Mouse (Mus musculus) MEL (cell line): Measurements from ENCODE around the gene Ranbp3l. TPM values are rescaled to one million over a fixed set of nuclear protein-coding genes. Genes with fewer than 3 reads are reported as not detected.

Experiments used
- DNase-seq: peaks from one replicate; pipeline ENCODE4 v3.0.0; 2011; ENCODE audit warnings: low read depth, low spot score
- H3K27ac ChIP-seq: 2 replicates; pipeline ENCODE4 v1.5.1; 2012; ENCODE audit warnings: low read depth, mild to moderate bottlenecking, control low read depth, low read length, moderate library complexity; ENCODE audit not compliant: control insufficient read depth
- H3K27me3 ChIP-seq, 2 experiments: fragments of 150-350 bp in 1 of 2; sonication (generic) in 1 of 2; 2 replicates each; pipeline ENCODE4 v1.6.1; 2012; ENCODE audit warnings: low read length in 2 of 2, mild to moderate bottlenecking in 2 of 2, improper control_type of control experiment in 1 of 2, moderate library complexity in 1 of 2; ENCODE audit not compliant: insufficient read depth in 2 of 2, control insufficient read depth in 1 of 2
- H3K36me3 ChIP-seq, 2 experiments: 2 replicates each; pipeline ENCODE4 v1.6.1; 2012 to 2014; ENCODE audit warnings: low read length in 2 of 2, improper control_type of control experiment in 1 of 2, inconsistent platforms in 1 of 2, mild to moderate bottlenecking in 1 of 2; ENCODE audit not compliant: insufficient read depth in 2 of 2, control insufficient read depth in 1 of 2
- H3K4me1 ChIP-seq, 2 experiments: fragments of 150-350 bp in 1 of 2; sonication (generic) in 1 of 2; 2 replicates each; pipeline ENCODE4 v1.6.1; 2012; ENCODE audit warnings: low read length in 2 of 2, improper control_type of control experiment in 1 of 2, mild to moderate bottlenecking in 1 of 2; ENCODE audit not compliant: insufficient read depth in 2 of 2, control insufficient read depth in 1 of 2
- H3K4me3 ChIP-seq, 2 experiments: fragments of 150-350 bp in 1 of 2; sonication (generic) in 1 of 2; 2 replicates each; pipeline ENCODE4 v1.5.1; 2012; ENCODE audit warnings: low read depth in 2 of 2, low read length in 2 of 2, mild to moderate bottlenecking in 2 of 2, moderate library complexity in 2 of 2, control low read depth in 1 of 2, improper control_type of control experiment in 1 of 2; ENCODE audit not compliant: control insufficient read depth in 1 of 2, insufficient read depth in 1 of 2
- H3K79me2 ChIP-seq: 2 replicates; pipeline ENCODE4 v1.6.1; 2012; ENCODE audit warnings: mild to moderate bottlenecking, low read length, moderate library complexity; ENCODE audit not compliant: control insufficient read depth, poor library complexity, insufficient read depth
- H3K9ac ChIP-seq: 2 replicates; pipeline ENCODE4 v1.6.1; 2012; ENCODE audit warnings: low read depth, mild to moderate bottlenecking, control low read depth, low read length, moderate library complexity; ENCODE audit not compliant: control insufficient read depth, poor library complexity, severe bottlenecking
- H3K9me3 ChIP-seq: fragments of 150-350 bp; sonication (generic); replicated peaks from 2 replicates; pipeline ENCODE4 v1.6.1; 2012; ENCODE audit warnings: mild to moderate bottlenecking, low read length, improper control_type of control experiment, moderate library complexity; ENCODE audit not compliant: insufficient read depth
- BHLHE40 ChIP-seq: IDR thresholded peaks from 2 replicates; pipeline ENCODE4 v1.6.1; 2012; ENCODE audit warnings: low read depth, mild to moderate bottlenecking, inconsistent platforms, low read length, improper control_type of control experiment, borderline replicate concordance
- CHD1 ChIP-seq: IDR thresholded peaks from 2 replicates; pipeline ENCODE4 v1.6.1; 2012; ENCODE audit warnings: low read depth, mild to moderate bottlenecking, inconsistent platforms, low read length, improper control_type of control experiment
- CHD2 ChIP-seq: IDR thresholded peaks from 2 replicates; pipeline ENCODE4 v1.6.1; 2011; ENCODE audit warnings: low read length, improper control_type of control experiment
- CTCF ChIP-seq, 3 experiments: IDR thresholded peaks in 2 of 3; conservative IDR thresholded peaks in 1 of 3; 2 replicates each; pipeline ENCODE4 v1.5.1; 2011 to 2012; ENCODE audit warnings: low read length in 3 of 3, low read depth in 2 of 3, mild to moderate bottlenecking in 2 of 3, improper control_type of control experiment in 1 of 3, inconsistent platforms in 1 of 3, mixed read lengths in 1 of 3, moderate library complexity in 1 of 3; ENCODE audit not compliant: control insufficient read depth in 1 of 3, insufficient read depth in 1 of 3, poor library complexity in 1 of 3, severe bottlenecking in 1 of 3
- E2F4 ChIP-seq: IDR thresholded peaks from 2 replicates; pipeline ENCODE4 v1.6.1; 2011; ENCODE audit warnings: low read depth, low read length, improper control_type of control experiment, borderline replicate concordance
- ELF1 ChIP-seq: IDR thresholded peaks from 2 replicates; pipeline ENCODE4 v1.6.1; 2014; ENCODE audit warnings: low read depth, mild to moderate bottlenecking, inconsistent platforms, low read length, improper control_type of control experiment, moderate library complexity
- EP300 ChIP-seq, 2 experiments: IDR thresholded peaks; 2 replicates each; pipeline ENCODE4 v1.6.1; 2011; ENCODE audit warnings: improper control_type of control experiment in 2 of 2, low read length in 2 of 2, low read depth in 1 of 2, mild to moderate bottlenecking in 1 of 2
- GABPA ChIP-seq: IDR thresholded peaks from 2 replicates; pipeline ENCODE4 v1.6.1; 2012; ENCODE audit warnings: low read depth, mild to moderate bottlenecking, inconsistent platforms, low read length, improper control_type of control experiment, moderate library complexity
- HCFC1 ChIP-seq: IDR thresholded peaks from 2 replicates; pipeline ENCODE4 v1.6.1; 2012; ENCODE audit warnings: low read depth, mild to moderate bottlenecking, inconsistent platforms, low read length, improper control_type of control experiment, moderate library complexity
- JUND ChIP-seq: IDR thresholded peaks from 2 replicates; pipeline ENCODE4 v1.6.1; 2011; ENCODE audit warnings: low read depth, mild to moderate bottlenecking, improper control_type of control experiment, low read length
- KAT2A ChIP-seq: conservative IDR thresholded peaks from 2 replicates; pipeline ENCODE4 v1.6.1; 2012; ENCODE audit warnings: low read depth, low read length, improper control_type of control experiment, inconsistent platforms
- MAFK ChIP-seq: IDR thresholded peaks from 2 replicates; pipeline ENCODE4 v1.6.1; 2011; ENCODE audit warnings: low read depth, mild to moderate bottlenecking, low read length, improper control_type of control experiment, borderline replicate concordance
- MAX ChIP-seq: IDR thresholded peaks from 2 replicates; pipeline ENCODE4 v1.6.1; 2011; ENCODE audit warnings: low read length, improper control_type of control experiment
- MAZ ChIP-seq: IDR thresholded peaks from 2 replicates; pipeline ENCODE4 v1.6.1; 2012; ENCODE audit warnings: low read depth, mild to moderate bottlenecking, inconsistent platforms, low read length, improper control_type of control experiment
- MEF2A ChIP-seq: IDR thresholded peaks from 2 replicates; pipeline ENCODE4 v1.6.1; 2014; ENCODE audit warnings: low read depth, mild to moderate bottlenecking, inconsistent platforms, low read length, improper control_type of control experiment; ENCODE audit not compliant: poor library complexity, insufficient replicate concordance, severe bottlenecking; ENCODE audit errors: extremely low read depth
- MXI1 ChIP-seq: IDR thresholded peaks from 2 replicates; pipeline ENCODE4 v1.6.1; 2011; ENCODE audit warnings: mild to moderate bottlenecking, low read depth, low read length, improper control_type of control experiment
- MYB ChIP-seq: IDR thresholded peaks from 2 replicates; pipeline ENCODE4 v1.6.1; 2011; ENCODE audit warnings: mild to moderate bottlenecking, low read depth, low read length, improper control_type of control experiment
- MYC ChIP-seq: IDR thresholded peaks from 2 replicates; pipeline ENCODE4 v1.6.1; 2011; ENCODE audit warnings: low read depth, mild to moderate bottlenecking, low read length, improper control_type of control experiment, moderate library complexity
- NELFE ChIP-seq: IDR thresholded peaks from 2 replicates; pipeline ENCODE4 v1.6.1; 2011; ENCODE audit warnings: low read depth, low read length, improper control_type of control experiment
- NRF1 ChIP-seq: IDR thresholded peaks from 2 replicates; pipeline ENCODE4 v1.6.1; 2014; ENCODE audit warnings: low read depth, mild to moderate bottlenecking, inconsistent platforms, low read length, improper control_type of control experiment, moderate library complexity; ENCODE audit not compliant: poor library complexity, insufficient read depth, severe bottlenecking
- POLR2A ChIP-seq, 2 experiments: IDR thresholded peaks; 2 replicates each; pipeline ENCODE4 v1.6.1; 2011 to 2012; ENCODE audit warnings: low read length in 2 of 2, mild to moderate bottlenecking in 2 of 2, control low read depth in 1 of 2, improper control_type of control experiment in 1 of 2, low read depth in 1 of 2, moderate library complexity in 1 of 2; ENCODE audit not compliant: control insufficient read depth in 1 of 2, insufficient read depth in 1 of 2, poor library complexity in 1 of 2
- POLR2AphosphoS2 ChIP-seq: IDR thresholded peaks from 2 replicates; pipeline ENCODE4 v1.6.1; 2011; ENCODE audit warnings: low read length, improper control_type of control experiment
- POLR2AphosphoS5 ChIP-seq: IDR thresholded peaks from 2 replicates; pipeline ENCODE4 v1.6.1; 2012; ENCODE audit warnings: low read depth, borderline replicate concordance, mild to moderate bottlenecking, inconsistent platforms, low read length, moderate library complexity, mixed read lengths
- RAD21 ChIP-seq: IDR thresholded peaks from 2 replicates; pipeline ENCODE4 v1.6.1; 2011; ENCODE audit warnings: mild to moderate bottlenecking, low read depth, low read length, improper control_type of control experiment
- RCOR1 ChIP-seq: IDR thresholded peaks from 2 replicates; pipeline ENCODE4 v1.6.1; 2012; ENCODE audit warnings: low read depth, mild to moderate bottlenecking, inconsistent platforms, low read length, improper control_type of control experiment
- SIN3A ChIP-seq: IDR thresholded peaks from 2 replicates; pipeline ENCODE4 v1.6.1; 2012; ENCODE audit warnings: low read length, improper control_type of control experiment, inconsistent platforms
- SMC3 ChIP-seq: IDR thresholded peaks from 2 replicates; pipeline ENCODE4 v1.6.1; 2011; ENCODE audit warnings: low read depth, low read length, improper control_type of control experiment
- TAL1 ChIP-seq: IDR thresholded peaks from 2 replicates; pipeline ENCODE4 v1.6.1; 2012; ENCODE audit warnings: mild to moderate bottlenecking, inconsistent platforms, low read length, moderate library complexity, mixed read lengths
- TBP ChIP-seq: IDR thresholded peaks from 2 replicates; pipeline ENCODE4 v1.8.0; 2011; ENCODE audit warnings: low read depth, low read length, improper control_type of control experiment
- TCF12 ChIP-seq: IDR thresholded peaks from 2 replicates; pipeline ENCODE4 v1.6.1; 2014; ENCODE audit warnings: low read depth, mild to moderate bottlenecking, inconsistent platforms, low read length, improper control_type of control experiment, moderate library complexity
- UBTF ChIP-seq: IDR thresholded peaks from 2 replicates; pipeline ENCODE4 v1.6.1; 2012; ENCODE audit warnings: low read depth, mild to moderate bottlenecking, inconsistent platforms, low read length, improper control_type of control experiment, moderate library complexity, borderline replicate concordance; ENCODE audit not compliant: insufficient read depth
- USF1 ChIP-seq: IDR thresholded peaks from 2 replicates; pipeline ENCODE4 v1.6.1; 2014; ENCODE audit warnings: low read depth, mild to moderate bottlenecking, inconsistent platforms, low read length, improper control_type of control experiment, moderate library complexity
- USF2 ChIP-seq, 2 experiments: IDR thresholded peaks; 2 replicates each; pipeline ENCODE4 v1.6.1; 2011 to 2012; ENCODE audit warnings: improper control_type of control experiment in 2 of 2, low read length in 2 of 2, borderline replicate concordance in 1 of 2, inconsistent platforms in 1 of 2, low read depth in 1 of 2, mild to moderate bottlenecking in 1 of 2; ENCODE audit not compliant: insufficient read depth in 1 of 2
- ZC3H11A ChIP-seq: IDR thresholded peaks from 2 replicates; pipeline ENCODE4 v1.6.1; 2012; ENCODE audit warnings: low read depth, mild to moderate bottlenecking, inconsistent platforms, low read length, improper control_type of control experiment
- ZKSCAN1 ChIP-seq: IDR thresholded peaks from 2 replicates; pipeline ENCODE4 v1.6.1; 2012; ENCODE audit warnings: low read depth, mild to moderate bottlenecking, inconsistent platforms, low read length, improper control_type of control experiment, moderate library complexity
- ZMIZ1 ChIP-seq: IDR thresholded peaks from 2 replicates; pipeline ENCODE4 v1.6.1; 2012; ENCODE audit warnings: low read depth, mild to moderate bottlenecking, inconsistent platforms, low read length, improper control_type of control experiment, moderate library complexity
- ZNF384 ChIP-seq: IDR thresholded peaks from 2 replicates; pipeline ENCODE4 v1.6.1; 2012; ENCODE audit warnings: low read depth, mild to moderate bottlenecking, inconsistent platforms, low read length, improper control_type of control experiment
- polyA plus RNA-seq, 2 experiments: library from polyadenylated mRNA; stranded (reverse) in 1 of 2; unstranded in 1 of 2; fragments of >175 nt in 1 of 2; fragments of >200 nt in 1 of 2; gene quantifications; 2 replicates each; pipeline versions ENCODE4 v1.2.1 to v1.2.4; 2012; ENCODE audit warnings: low replicate concordance in 2 of 2, low read depth in 1 of 2; ENCODE audit not compliant: insufficient read length in 2 of 2, insufficient read depth in 1 of 2, missing spikeins in 1 of 2
- total RNA-seq: library from RNA; depleted of rRNA; stranded (reverse); fragments of 300-350 nt; gene quantifications from 2 replicates; pipeline ENCODE4 v1.2.3, GENCODE M21; 2012

The Ranbp3l gene
- total and polyA plus RNA-seq, 3 experiments: 0.06 TPM; not detected in 2

- peak overlapping the region; percentile 99 for H3K27ac ChIP-seq
- peak; percentile 55 for TF ChIP-seq HCFC1
- peak in 1 of 2 experiments; percentile 24; a peak in 1 of 4 replicates for TF ChIP-seq POLR2A (IDR thresholded peaks at IDR 0.05; ENCODE audit: control insufficient read depth in 1 of 2, insufficient read depth in 1 of 2, low read depth in 1 of 2, low read length in 2 of 2, poor library complexity in 1 of 2)
- no peak for TF ChIP-seq USF1
- TF ChIP-seq MAZ: 0 out of 2 replicates have a peak, but pooled peaks have one; percentile 65
- no peak for TF ChIP-seq NRF1
- peak; percentile 95 to 98 for TF ChIP-seq EP300 (IDR thresholded peaks at IDR 0.05; ENCODE audit: low read depth in 1 of 2, low read length in 2 of 2)
- TF ChIP-seq ZKSCAN1: no peak
- TF ChIP-seq ZC3H11A: no peak
- TF ChIP-seq TCF12: peak; percentile 96
- peak; percentile 45; the same call in 1 of the 2 replicates for TF ChIP-seq ZNF384
- TF ChIP-seq USF2 (IDR thresholded peaks at IDR 0.05; ENCODE audit: borderline replicate concordance in 1 of 2, insufficient read depth in 1 of 2, low read depth in 1 of 2, low read length in 2 of 2): no peak
- peak; percentile 39; the same call in 1 of the 2 replicates for TF ChIP-seq TBP
- TF ChIP-seq NELFE: peak; percentile 12
- no peak for TF ChIP-seq POLR2AphosphoS2
- no peak for TF ChIP-seq BHLHE40
- peak; percentile 92 for TF ChIP-seq RCOR1
- no peak; the same call in 1 of the 2 replicates for TF ChIP-seq RAD21
- peak; percentile 95 for TF ChIP-seq SIN3A
- no peak for TF ChIP-seq MYB
- TF ChIP-seq E2F4: no peak
- TF ChIP-seq ELF1: peak; percentile 92
- no peak for TF ChIP-seq POLR2AphosphoS5
- TF ChIP-seq MAFK: peak; percentile 54
- no peak; the same call in 1 of the 2 replicates for TF ChIP-seq KAT2A
- TF ChIP-seq MEF2A: no peak
- TF ChIP-seq UBTF: 0 out of 2 replicates have a peak, but pooled peaks have one; percentile 27
- no peak for TF ChIP-seq GABPA
- peak; percentile 78 for TF ChIP-seq MYC
- TF ChIP-seq MAX: no peak; the same call in 1 of the 2 replicates
- peak; percentile 66 for TF ChIP-seq CHD2
- TF ChIP-seq MXI1: peak; percentile 68
- no peak; the same call in 1 of the 2 replicates for TF ChIP-seq CHD1
- peak; percentile 86 for TF ChIP-seq TAL1
- TF ChIP-seq SMC3: no peak; the same call in 1 of the 2 replicates
- TF ChIP-seq CTCF (IDR thresholded peaks at IDR 0.05 in 2 of 3, conservative IDR thresholded peaks at IDR 0.05 in 1 of 3; ENCODE audit: control insufficient read depth in 1 of 3, insufficient read depth in 1 of 3, low read depth in 2 of 3, low read length in 3 of 3, poor library complexity in 1 of 3, severe bottlenecking in 1 of 3): no peak
- peak; percentile 34; the same call in 1 of the 2 replicates for TF ChIP-seq ZMIZ1
- 0 out of 2 replicates have a peak, but pooled peaks have one; percentile 58 for TF ChIP-seq JUND
Observed at GRCm38 (mm10) chr15:9080206-9080605, 112.5 kb downstream of the Ranbp3l start.

More at GRCm38 (mm10) chr15:9080206-9080605, 112.5 kb downstream of the Ranbp3l start:
- DNase-seq: peak; percentile 89
- H3K79me2 ChIP-seq: peaks cover 62% of the 10 kb centered on the region
- peaks cover 44 to 47% of the 10 kb centered on the region in 2 experiments for H3K4me1 ChIP-seq
- peak overlapping the region in 1 of 2 experiments; percentile 40; a peak in 2 of 4 replicates for H3K4me3 ChIP-seq
- H3K9me3 ChIP-seq: no peaks in the 10 kb centered on the region
- H3K36me3 ChIP-seq: peaks cover 30 to 65% of the 10 kb centered on the region in 2 experiments
- peak overlapping the region; percentile 66 for H3K9ac ChIP-seq
- no peaks in the 10 kb centered on the region for H3K27me3 ChIP-seq
